In the genomic region with DNA sequence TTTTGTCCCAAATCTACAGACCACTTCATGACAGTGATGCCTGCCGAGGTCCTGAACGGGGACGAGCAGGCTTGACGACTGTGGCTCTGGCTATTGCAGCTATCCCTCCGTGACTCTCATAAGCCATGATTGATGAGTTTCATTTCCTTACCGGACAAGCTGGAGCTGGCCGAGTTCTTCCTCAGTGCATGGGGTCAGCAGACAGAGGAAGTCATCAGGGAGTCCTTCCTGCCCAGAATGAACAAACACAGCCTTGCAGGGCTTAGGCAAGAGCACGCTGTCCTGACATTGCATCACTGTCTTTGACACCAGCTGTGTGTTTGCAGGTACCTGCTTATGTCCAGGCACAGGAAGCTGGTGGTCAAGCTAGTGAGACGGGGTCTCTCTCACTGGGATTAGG, we compare ENCODE assay signal across 11 mouse cellular contexts.
DNase-seq lines count a peak whose midpoint lies in the region; ATAC-seq and TF ChIP-seq lines count a peak whose summit lies in the region.
"Had no signal": no experiment of that assay in that cellular context is flagged by ENCODE, and none has a peak within 500 bp of the region (broad histone marks: within the 10 kb centered on the region; RNA-seq: fewer than 3 reads in every experiment).

No protein-coding gene starts in this region.

- H3K27ac ChIP-seq in liver, embryonic 15.5 days (replicated peaks) = no peak overlapping the region
- H3K27ac ChIP-seq in stomach, postnatal 0 days (replicated peaks) = no peak overlapping the region
- H3K27ac ChIP-seq: embryonic facial prominence, embryonic 15.5 days had no signal

- no peaks in the 10 kb centered on the region for H3K27me3 ChIP-seq in liver, embryonic 15.5 days
- no peaks in the 10 kb centered on the region for H3K27me3 ChIP-seq in stomach, postnatal 0 days (ENCODE audit: control insufficient read depth, insufficient read depth, low read length)
- H3K27me3 ChIP-seq: embryonic facial prominence, embryonic 15.5 days had no signal

- no peaks in the 10 kb centered on the region for H3K36me3 ChIP-seq in liver, embryonic 15.5 days (replicated peaks)
- no peaks in the 10 kb centered on the region for H3K36me3 ChIP-seq in stomach, postnatal 0 days (ENCODE audit: control insufficient read depth, insufficient read depth, low read length)
- H3K36me3 ChIP-seq: embryonic facial prominence, embryonic 15.5 days had no signal

- H3K9ac ChIP-seq in liver, embryonic 15.5 days = no peak overlapping the region
- H3K9ac ChIP-seq in stomach, postnatal 0 days (ENCODE audit: low read length) = no peak overlapping the region
- H3K9ac ChIP-seq: embryonic facial prominence, embryonic 15.5 days had no signal

- peak; percentile 34; the same call in 1 of the 2 replicates for ATAC-seq in liver, embryonic 15.5 days (ENCODE audit: insufficient read depth)
- ATAC-seq in stomach, postnatal 0 days (ENCODE audit: low FRiP score, low TSS enrichment) = peak; percentile 47; the same call in 1 of the 2 replicates
- no peak for ATAC-seq in erythroid progenitor cell, adult 5-6 weeks (replicated peaks; ENCODE audit: low FRiP score, poor library complexity, severe bottlenecking)

- no peak for TF ChIP-seq CTCF in stomach, postnatal 0 days (IDR thresholded peaks at IDR 0.05; ENCODE audit: low read depth)

- no peak for TF ChIP-seq EP300 in stomach, postnatal 0 days (optimal IDR thresholded peaks at IDR 0.05)

- no peaks in the 10 kb centered on the region for H3K4me1 ChIP-seq in liver, embryonic 15.5 days (replicated peaks)
- H3K4me1 ChIP-seq in stomach, postnatal 0 days (replicated peaks; ENCODE audit: control insufficient read depth, insufficient read depth) = no peaks in the 10 kb centered on the region

- no peak overlapping the region for H3K4me2 ChIP-seq in liver, embryonic 15.5 days
- no peak overlapping the region for H3K4me2 ChIP-seq in stomach, postnatal 0 days (replicated peaks; ENCODE audit: low read depth)
- H3K4me2 ChIP-seq: embryonic facial prominence, embryonic 15.5 days had no signal

- no peak overlapping the region for H3K4me3 ChIP-seq in liver, embryonic 15.5 days (replicated peaks)
- no peak overlapping the region for H3K4me3 ChIP-seq in stomach, postnatal 0 days (ENCODE audit: low read depth, low read length)
- H3K4me3 ChIP-seq: embryonic facial prominence, embryonic 15.5 days had no signal

- DNase-seq in adrenal gland, adult 8-10 months = peak; percentile 11
- no peak for DNase-seq in adrenal gland, postnatal 10 days
- DNase-seq in liver = no peak
- DNase-seq in lung, postnatal 10 days = peak; percentile 33
- no peak for DNase-seq in stomach, postnatal 0 days (ENCODE audit: low spot score)
- no peak for DNase-seq in thymus, postnatal 14 days
- DNase-seq: cerebellum, adult 2 months; thymus, postnatal 25 days had no signal

- H3K9me3 ChIP-seq in liver, embryonic 15.5 days (replicated peaks) = no peaks in the 10 kb centered on the region
- no peaks in the 10 kb centered on the region for H3K9me3 ChIP-seq in stomach, postnatal 0 days (ENCODE audit: control insufficient read depth, low read length)
- H3K9me3 ChIP-seq: embryonic facial prominence, embryonic 15.5 days had no signal

- WGBS in liver, embryonic 15.5 days (ENCODE audit: insufficient replicate concordance) = 12% methylated on average over 9 of the region's 9 CpGs
- WGBS in stomach, postnatal 0 days = 40% methylated on average over 9 of the region's 9 CpGs

Comparison
In these comparisons a context has a peak if more than half of its experiments do, and no peak if none do; other contexts are left out.
1. DNase-seq: peak in adrenal gland, adult 8-10 months (single experiment) and lung, postnatal 10 days (single experiment); none in adrenal gland, postnatal 10 days (single experiment), liver (single experiment), stomach, postnatal 0 days (single experiment) and thymus, postnatal 14 days (single experiment).